Mouse (Mus musculus) lung, embryonic 14.5 days (tissue): Measurements from ENCODE around the gene Mfsd2b. TPM values are rescaled to one million over a fixed set of nuclear protein-coding genes. Genes with fewer than 3 reads are reported as not detected.
"Not testable (repeated sequence)": the region's sequence is repeated elsewhere in the genome, so short reads cannot be mapped to it uniquely, and the experiment has no call there.

Experiments
- ATAC-seq: fragments of 200-750 bp; cut with Nextera tagmentation; 2 replicates; pipeline ENCODE4 v1.8.0; 2017; ENCODE audit warnings: mild to moderate bottlenecking, moderate TSS enrichment, moderate library complexity; ENCODE audit not compliant: insufficient read depth
- DNase-seq: peaks from one replicate; pipeline ENCODE4 v3.0.0-alpha.2; 2015
- H3K27ac ChIP-seq: fragments of 300-500 bp; sonication (generic); 2 replicates; pipeline ENCODE4 v1.5.1; 2014; ENCODE audit warnings: low read depth, mild to moderate bottlenecking, moderate library complexity
- H3K27me3 ChIP-seq: fragments of 300-500 bp; sonication (generic); 2 replicates; pipeline ENCODE4 v1.6.1; 2014; ENCODE audit warnings: low read length, control low read depth; ENCODE audit not compliant: insufficient read depth
- H3K36me3 ChIP-seq: fragments of 300-500 bp; sonication (generic); 2 replicates; pipeline ENCODE4 v1.6.1; 2014; ENCODE audit warnings: control low read depth; ENCODE audit not compliant: insufficient read depth
- H3K4me1 ChIP-seq: fragments of 300-500 bp; sonication (generic); 2 replicates; pipeline ENCODE4 v1.6.1; 2014; ENCODE audit warnings: antibody characterized with exemption, control low read depth; ENCODE audit not compliant: insufficient read depth
- H3K4me2 ChIP-seq: fragments of 300-500 bp; sonication (generic); 2 replicates; pipeline ENCODE4 v1.6.1; 2014; ENCODE audit warnings: mild to moderate bottlenecking
- H3K4me3 ChIP-seq: fragments of 300-500 bp; sonication (generic); 2 replicates; pipeline ENCODE4 v1.5.1; 2014; ENCODE audit warnings: low read depth, low read length
- H3K9ac ChIP-seq: fragments of 300-500 bp; sonication (generic); 2 replicates; pipeline ENCODE4 v1.6.1; 2014
- H3K9me3 ChIP-seq: fragments of 300-500 bp; sonication (generic); 2 replicates; pipeline ENCODE4 v1.6.1; 2016; ENCODE audit warnings: low read depth, low read length, control low read depth
- CTCF ChIP-seq: IDR thresholded peaks from 2 replicates; pipeline ENCODE4 v1.5.1; 2016; ENCODE audit warnings: antibody characterized with exemption, low read depth
- WGBS: fragments of 180-500 bp; shearing (Covaris S2); extraction: QIAGEN DNeasy Blood & Tissue Kit; methylation state at CpG from one replicate; pipeline ENCODE4 v1.1.7; 2014; 5-methylcytosine and 5-hydroxymethylcytosine counted together
- polyA plus RNA-seq: library from polyadenylated mRNA; unstranded; fragments of >200 nt; fragmentation: Nextera tagmentation; extraction: Ambion mirVana; gene quantifications from 2 replicates; pipeline ENCODE4 v1.2.1, GENCODE M21; 2014

Gene Mfsd2b
- polyA plus RNA-seq: 2.6 and 2.9 TPM in 2 replicates

GRCm38 (mm10) chr12:4874161-4874927, at the start of gene Mfsd2b:
Gene Mfsd2b (minus strand): TSS chr12:4874359.
- peak within 1 kb of the TSS; percentile 32 for H3K4me3 ChIP-seq
- peak within 1 kb of the TSS; percentile 64 for H3K4me2 ChIP-seq
- peaks cover 5% of the 10 kb centered on the region for H3K4me1 ChIP-seq
- H3K27me3 ChIP-seq: no peaks in the 10 kb centered on the region
- no peak for TF ChIP-seq CTCF
- ATAC-seq (peak; percentile 94), DNase-seq (peak; percentile 90)
- no peaks in the 10 kb centered on the region for H3K9me3 ChIP-seq
- peak within 1 kb of the TSS; percentile 50 for H3K9ac ChIP-seq
- peak within 1 kb of the TSS; percentile 38 for H3K27ac ChIP-seq
- H3K36me3 ChIP-seq: no peaks in the 10 kb centered on the region
- 2% methylated on average over 24 of the region's 24 CpGs for WGBS

- Histone ChIP-seq H3K4me3 (peak overlapping the region; percentile 91), H3K27ac (peak overlapping the region; percentile 97), H3K4me1 (no peaks in the 10 kb centered on the region), H3K27me3 (no peaks in the 10 kb centered on the region), H3K9ac (peak overlapping the region; percentile 99), H3K9me3 (no peaks in the 10 kb centered on the region), H3K4me2 (peak overlapping the region; percentile 74), H3K36me3 (no peaks in the 10 kb centered on the region)
- ATAC-seq (peak; percentile 49), DNase-seq (peak; percentile 74)
- WGBS: under 1% methylated on average over 48 of the region's 48 CpGs
- no peak for TF ChIP-seq CTCF
Observed at GRCm38 (mm10) chr12:4917805-4918591, 43.8 kb upstream of the Mfsd2b start.

GRCm38 (mm10) chr12:4916994-4917804, 43.0 kb upstream of the Mfsd2b start, which contains the start of gene Atad2b:
Gene Atad2b (plus strand): TSS chr12:4917353.
- no peaks in the 10 kb centered on the region for H3K36me3 ChIP-seq
- DNase-seq (peak; percentile 99), ATAC-seq (peak; percentile 99)
- H3K4me1 ChIP-seq: no peaks in the 10 kb centered on the region
- no peaks in the 10 kb centered on the region for H3K9me3 ChIP-seq
- TF ChIP-seq CTCF: peak; percentile 87
- H3K4me3 ChIP-seq: peak within 1 kb of the TSS; percentile 91
- H3K27me3 ChIP-seq: no peaks in the 10 kb centered on the region
- H3K27ac ChIP-seq: peak within 1 kb of the TSS; percentile 97
- peak within 1 kb of the TSS; percentile 74 for H3K4me2 ChIP-seq
- H3K9ac ChIP-seq: peak within 1 kb of the TSS; percentile 99
- WGBS: 0% methylated on average over 73 of the region's 89 CpGs

GRCm38 (mm10) chr12:4914944-4915343, 40.8 kb upstream of the Mfsd2b start:
- H3K4me1 ChIP-seq: no peaks in the 10 kb centered on the region
- no peaks in the 10 kb centered on the region for H3K9me3 ChIP-seq
- DNase-seq: no peak
- H3K36me3 ChIP-seq: no peaks in the 10 kb centered on the region
- H3K4me2 ChIP-seq: no peak overlapping the region
- WGBS: 77% methylated on average over 3 of the region's 3 CpGs
- H3K4me3 ChIP-seq: no peak overlapping the region
- ATAC-seq: no peak
- H3K9ac ChIP-seq: no peak overlapping the region
- H3K27ac ChIP-seq: no peak overlapping the region
- no peak for TF ChIP-seq CTCF
- H3K27me3 ChIP-seq: no peaks in the 10 kb centered on the region

- Histone ChIP-seq H3K9me3 (no peaks in the 10 kb centered on the region), H3K27ac (no peak overlapping the region), H3K27me3 (no peaks in the 10 kb centered on the region), H3K4me3 (no peak overlapping the region), H3K4me2 (no peak overlapping the region), H3K4me1 (no peaks in the 10 kb centered on the region), H3K36me3 (no peaks in the 10 kb centered on the region), H3K9ac (no peak overlapping the region)
- ATAC-seq (no peak), DNase-seq (no peak)
- 51% methylated on average over 3 of the region's 3 CpGs for WGBS
- TF ChIP-seq CTCF: no peak
Observed at GRCm38 (mm10) chr12:4914441-4914840, 40.3 kb upstream of the Mfsd2b start.

- H3K9ac ChIP-seq: no peak overlapping the region
- H3K4me3 ChIP-seq: no peak overlapping the region
- H3K27ac ChIP-seq: no peak overlapping the region
- H3K9me3 ChIP-seq: no peaks in the 10 kb centered on the region
- DNase-seq: no peak
- no peaks in the 10 kb centered on the region for H3K36me3 ChIP-seq
- 76% methylated on average over 4 of the region's 4 CpGs for WGBS
- ATAC-seq: no peak
- no peak for TF ChIP-seq CTCF
- no peaks in the 10 kb centered on the region for H3K27me3 ChIP-seq
- H3K4me2 ChIP-seq: no peak overlapping the region
- H3K4me1 ChIP-seq: no peaks in the 10 kb centered on the region
Observed at GRCm38 (mm10) chr12:4911716-4912115, 37.6 kb upstream of the Mfsd2b start.

- not testable (repeated sequence) for H3K27ac ChIP-seq, H3K36me3 ChIP-seq, ATAC-seq, H3K4me2 ChIP-seq, H3K9ac ChIP-seq, DNase-seq, H3K4me3 ChIP-seq, H3K9me3 ChIP-seq, H3K27me3 ChIP-seq, H3K4me1 ChIP-seq
- 92% methylated on average over 1 of the region's 1 CpGs for WGBS
Observed at GRCm38 (mm10) chr12:4910496-4910895, 36.3 kb upstream of the Mfsd2b start.
